Mouse (Mus musculus): ENCODE measurements at regions not wholly inside any gene's neighbourhood (a gene's known extent, or its start where the extent isn't known, plus 50 kb on each side); places are given as distances from the start of the nearest gene placed in this dataset.

DNA sequence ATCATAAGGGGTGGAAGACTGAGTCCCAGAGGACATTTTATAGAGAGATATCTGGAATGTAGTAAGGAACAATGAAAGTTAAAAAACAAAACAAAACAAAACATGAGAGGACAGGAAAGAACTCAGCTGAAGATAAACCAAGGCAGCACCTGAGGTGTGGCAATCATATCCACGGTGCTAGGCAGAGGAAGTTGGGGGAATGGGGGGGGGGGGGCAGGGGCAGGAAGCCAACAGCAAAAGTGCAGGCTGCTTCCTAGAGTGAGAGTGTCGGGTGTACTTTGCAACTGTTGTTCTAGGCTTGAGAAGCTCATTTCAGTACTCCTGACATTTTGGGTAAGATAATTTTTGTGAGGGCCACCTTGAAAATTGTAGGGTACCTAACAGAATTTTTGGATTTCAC is 87.2 kb upstream of the Atp10a start:
- TF ChIP-seq EP300 (IDR thresholded peaks at IDR 0.05; ENCODE audit: low read depth): no peak
- no peak for TF ChIP-seq CTCF (IDR thresholded peaks at IDR 0.05; ENCODE audit: low read depth)

Measured in heart, postnatal 0 days (tissue).